Mouse (Mus musculus) stomach, postnatal 0 days (tissue): ENCODE measurements around the gene Ngfr. TPM values are rescaled to one million over a fixed set of nuclear protein-coding genes. Genes with fewer than 3 reads are reported as not detected.

ENCODE experiments used
- ATAC-seq: fragments of 200-750 bp; cut with Nextera tagmentation; 2 replicates; pipeline ENCODE4 v1.8.0; 2017; ENCODE audit not compliant: low FRiP score, low TSS enrichment
- DNase-seq: peaks from one replicate; pipeline ENCODE4 v3.0.0-alpha.2; 2016; ENCODE audit warnings: low spot score
- H3K27ac ChIP-seq: fragments of 300-500 bp; sonication (generic); replicated peaks from 2 replicates; pipeline ENCODE4 v1.5.1; 2014; ENCODE audit warnings: mild to moderate bottlenecking, control low read depth
- H3K27me3 ChIP-seq: fragments of 300-500 bp; sonication (generic); 2 replicates; pipeline ENCODE4 v1.6.1; 2014; ENCODE audit warnings: low read length; ENCODE audit not compliant: control insufficient read depth, insufficient read depth
- H3K36me3 ChIP-seq: fragments of 300-500 bp; sonication (generic); 2 replicates; pipeline ENCODE4 v1.6.1; 2014; ENCODE audit warnings: low read length, mixed read lengths; ENCODE audit not compliant: control insufficient read depth, insufficient read depth
- H3K4me1 ChIP-seq: fragments of 300-500 bp; sonication (generic); replicated peaks from 2 replicates; pipeline ENCODE4 v1.6.1; 2014; ENCODE audit warnings: antibody characterized with exemption; ENCODE audit not compliant: control insufficient read depth, insufficient read depth
- H3K4me2 ChIP-seq: fragments of 300-500 bp; sonication (generic); replicated peaks from 2 replicates; pipeline ENCODE4 v1.6.1; 2014; ENCODE audit warnings: low read depth, mild to moderate bottlenecking, control low read depth, moderate library complexity
- H3K4me3 ChIP-seq: fragments of 300-500 bp; sonication (generic); 2 replicates; pipeline ENCODE4 v1.5.1; 2014; ENCODE audit warnings: low read depth, low read length, control low read depth
- H3K9ac ChIP-seq: fragments of 300-500 bp; sonication (generic); 2 replicates; pipeline ENCODE4 v1.6.1; 2014; ENCODE audit warnings: mild to moderate bottlenecking, low read length, control low read depth, mixed read lengths
- H3K9me3 ChIP-seq: fragments of 300-500 bp; sonication (generic); 2 replicates; pipeline ENCODE4 v1.6.1; 2016; ENCODE audit warnings: low read length; ENCODE audit not compliant: control insufficient read depth
- CTCF ChIP-seq: IDR thresholded peaks from 2 replicates; pipeline ENCODE4 v1.5.1; 2016; ENCODE audit warnings: antibody characterized with exemption, low read depth, mild to moderate bottlenecking, moderate library complexity
- EP300 ChIP-seq: optimal IDR thresholded peaks from 2 replicates; pipeline ENCODE3; 2016; ENCODE audit warnings: antibody characterized with exemption
- WGBS: fragments of 180-500 bp; shearing (Covaris S2); extraction: QIAGEN DNeasy Blood & Tissue Kit; methylation state at CpG from one replicate; pipeline ENCODE4 v1.1.7; 2014; 5-methylcytosine and 5-hydroxymethylcytosine counted together
- polyA plus RNA-seq: library from polyadenylated mRNA; unstranded; fragments of >200 nt; fragmentation: Nextera tagmentation; extraction: Ambion mirVana; gene quantifications from 2 replicates; pipeline ENCODE4 v1.2.1, GENCODE M21; 2015

Gene Ngfr
- polyA plus RNA-seq, 1 experiment from 2014 or later, result 3.9 TPM

DNA sequence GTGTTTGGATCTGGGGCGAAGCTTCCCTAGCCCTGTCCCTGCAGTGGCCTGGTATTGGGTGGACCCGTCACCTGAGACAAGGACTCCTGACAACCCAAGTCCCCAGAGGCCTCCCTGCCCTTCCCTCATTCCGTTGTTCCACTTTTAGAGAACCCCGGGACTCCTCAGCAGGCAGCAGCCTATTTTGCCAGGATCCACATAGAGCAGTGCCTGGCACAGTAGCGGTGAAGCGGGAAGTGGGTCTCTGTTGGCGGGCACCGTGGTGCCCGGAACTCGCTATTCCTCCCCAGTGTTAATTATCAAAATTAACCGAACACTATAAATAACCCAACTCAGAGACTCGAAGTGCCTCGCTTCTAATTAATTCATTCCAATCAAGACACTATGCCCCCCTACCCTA, 10.2 kb upstream of the Ngfr start:
- no peak for DNase-seq
- H3K9me3 ChIP-seq, result no peaks in the 10 kb centered on the region
- peaks cover 3% of the 10 kb centered on the region; the same call in 1 of the 2 replicates for H3K4me1 ChIP-seq
- H3K9ac ChIP-seq, result no peak overlapping the region
- H3K4me3 ChIP-seq, result no peak overlapping the region
- no peak overlapping the region for H3K27ac ChIP-seq
- TF ChIP-seq CTCF (no peak), EP300 (no peak)
- ATAC-seq, result no peak
- no peaks in the 10 kb centered on the region for H3K36me3 ChIP-seq
- 52% methylated on average over 13 of the region's 13 CpGs for WGBS
- H3K4me2 ChIP-seq, result no peak overlapping the region
- H3K27me3 ChIP-seq, result no peaks in the 10 kb centered on the region

GRCm38 (mm10) chr11:95596704-95597103, 9.2 kb upstream of the Ngfr start:
- Histone ChIP-seq H3K9me3 (no peaks in the 10 kb centered on the region), H3K27me3 (no peaks in the 10 kb centered on the region), H3K4me3 (no peak overlapping the region), H3K4me2 (no peak overlapping the region), H3K9ac (no peak overlapping the region), H3K27ac (no peak overlapping the region), H3K36me3 (no peaks in the 10 kb centered on the region), H3K4me1 (peaks cover 3% of the 10 kb centered on the region; the same call in 1 of the 2 replicates)
- ATAC-seq, result no peak
- no peak for DNase-seq
- TF ChIP-seq CTCF, result no peak
- WGBS, result 47% methylated on average over 11 of the region's 11 CpGs

- TF ChIP-seq EP300 (no peak), CTCF (no peak)
- Histone ChIP-seq H3K36me3 (no peaks in the 10 kb centered on the region), H3K4me3 (no peak overlapping the region), H3K9ac (no peak overlapping the region), H3K27me3 (no peaks in the 10 kb centered on the region), H3K27ac (no peak overlapping the region), H3K4me2 (no peak overlapping the region), H3K4me1 (peaks cover 3% of the 10 kb centered on the region; the same call in 1 of the 2 replicates), H3K9me3 (no peaks in the 10 kb centered on the region)
- ATAC-seq, result no peak
- 64% methylated on average over 5 of the region's 5 CpGs for WGBS
- DNase-seq, result no peak
Observed at GRCm38 (mm10) chr11:95596150-95596515, 8.6 kb upstream of the Ngfr start.

DNA sequence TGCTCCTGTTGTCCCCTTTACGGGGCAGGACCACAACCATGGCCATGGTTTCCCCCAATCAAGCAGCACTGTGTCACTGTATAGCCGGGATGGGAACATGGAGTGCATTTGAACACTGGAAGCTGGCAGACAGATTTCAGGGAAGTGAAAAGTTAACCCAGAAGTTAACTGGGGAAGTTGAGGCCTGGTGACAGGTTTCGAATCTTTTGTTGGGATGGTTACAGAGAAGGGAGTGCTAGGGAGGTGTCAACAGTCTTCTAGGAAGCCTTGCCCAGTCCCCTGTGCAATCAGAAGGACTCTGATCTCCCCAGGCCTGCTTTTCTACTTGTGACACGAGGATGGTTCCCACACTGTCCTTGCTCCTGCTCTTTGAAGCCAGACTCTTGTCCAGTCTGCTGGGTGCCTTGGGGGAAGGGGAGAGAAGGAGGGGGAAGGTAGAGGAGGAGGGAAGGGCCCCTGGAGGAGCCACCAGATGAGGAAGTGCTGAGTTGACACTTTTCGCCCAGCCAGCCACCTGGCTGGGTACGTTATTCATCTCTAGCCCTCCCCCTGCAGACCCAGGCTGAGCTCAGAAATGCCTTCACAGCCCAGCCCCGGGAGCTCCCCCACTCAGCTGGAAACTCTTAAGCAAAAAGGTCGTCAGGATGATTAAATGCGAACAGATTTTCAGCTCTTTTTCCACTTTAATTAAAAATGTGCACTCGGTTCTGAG, 8.1 kb upstream of the Ngfr start:
- DNase-seq, result no peak
- no peaks in the 10 kb centered on the region for H3K36me3 ChIP-seq
- H3K4me3 ChIP-seq, result no peak overlapping the region
- H3K4me1 ChIP-seq, result peaks cover 3% of the 10 kb centered on the region; the same call in 1 of the 2 replicates
- H3K9ac ChIP-seq, result no peak overlapping the region
- H3K9me3 ChIP-seq, result no peaks in the 10 kb centered on the region
- ATAC-seq, result no peak
- 38% methylated on average over 10 of the region's 10 CpGs for WGBS
- no peak overlapping the region for H3K4me2 ChIP-seq
- H3K27ac ChIP-seq, result no peak overlapping the region
- TF ChIP-seq EP300 (no peak), CTCF (no peak)
- H3K27me3 ChIP-seq, result no peaks in the 10 kb centered on the region

GRCm38 (mm10) chr11:95594686-95595212, 7.2 kb upstream of the Ngfr start:
- H3K9ac ChIP-seq, result no peak overlapping the region
- TF ChIP-seq CTCF, result no peak
- no peak for TF ChIP-seq EP300
- no peak overlapping the region for H3K4me3 ChIP-seq
- peaks cover 3% of the 10 kb centered on the region; the same call in 1 of the 2 replicates for H3K4me1 ChIP-seq
- no peak overlapping the region for H3K4me2 ChIP-seq
- H3K9me3 ChIP-seq, result no peaks in the 10 kb centered on the region
- no peaks in the 10 kb centered on the region for H3K36me3 ChIP-seq
- WGBS, result 31% methylated on average over 13 of the region's 13 CpGs
- no peak for DNase-seq
- H3K27me3 ChIP-seq, result no peaks in the 10 kb centered on the region
- no peak overlapping the region for H3K27ac ChIP-seq
- no peak for ATAC-seq

- peaks cover 3% of the 10 kb centered on the region; the same call in 1 of the 2 replicates for H3K4me1 ChIP-seq
- no peaks in the 10 kb centered on the region for H3K27me3 ChIP-seq
- TF ChIP-seq CTCF (no peak), EP300 (no peak)
- WGBS, result 47% methylated on average over 5 of the region's 5 CpGs
- DNase-seq (no peak), ATAC-seq (no peak)
- no peak overlapping the region for H3K4me2 ChIP-seq
- no peak overlapping the region for H3K27ac ChIP-seq
- no peak overlapping the region for H3K9ac ChIP-seq
- H3K9me3 ChIP-seq, result no peaks in the 10 kb centered on the region
- no peak overlapping the region for H3K4me3 ChIP-seq
- no peaks in the 10 kb centered on the region for H3K36me3 ChIP-seq
Observed at GRCm38 (mm10) chr11:95593501-95593900, 6.0 kb upstream of the Ngfr start.
